Mouse (Mus musculus) kidney, embryonic 14.5 days (tissue): Measurements from ENCODE around the gene Vpreb3. TPM values are rescaled to one million over a fixed set of nuclear protein-coding genes. Genes with fewer than 3 reads are reported as not detected.

Experiments used
- ATAC-seq: fragments of 200-750 bp; cut with Nextera tagmentation; 2 replicates; pipeline ENCODE4 v1.8.0; 2017; ENCODE audit warnings: moderate number of reproducible peaks, mild to moderate bottlenecking, moderate TSS enrichment, moderate library complexity; ENCODE audit not compliant: low FRiP score, low TSS enrichment
- H3K27ac ChIP-seq: fragments of 300-500 bp; sonication (generic); 2 replicates; pipeline ENCODE4 v1.5.1; 2014; ENCODE audit warnings: low read depth, mild to moderate bottlenecking, low read length, moderate library complexity, mixed read lengths
- H3K27me3 ChIP-seq: fragments of 300-500 bp; sonication (generic); 2 replicates; pipeline ENCODE4 v1.6.1; 2014; ENCODE audit warnings: mild to moderate bottlenecking, low read length; ENCODE audit not compliant: control insufficient read depth, insufficient read depth
- H3K36me3 ChIP-seq: fragments of 300-500 bp; sonication (generic); 2 replicates; pipeline ENCODE4 v1.6.1; 2014; ENCODE audit warnings: low read length, mixed read lengths; ENCODE audit not compliant: control insufficient read depth, insufficient read depth
- H3K4me1 ChIP-seq: fragments of 300-500 bp; sonication (generic); 2 replicates; pipeline ENCODE4 v1.6.1; 2014; ENCODE audit warnings: low read length, mixed read lengths; ENCODE audit not compliant: control insufficient read depth, insufficient read depth
- H3K4me2 ChIP-seq: fragments of 300-500 bp; sonication (generic); replicated peaks from 2 replicates; pipeline ENCODE4 v1.6.1; 2014; ENCODE audit warnings: low read depth, mild to moderate bottlenecking, low read length
- H3K4me3 ChIP-seq: fragments of 300-500 bp; sonication (generic); 2 replicates; pipeline ENCODE4 v1.5.1; 2014; ENCODE audit warnings: mild to moderate bottlenecking, low read length
- H3K9ac ChIP-seq: fragments of 300-500 bp; sonication (generic); 2 replicates; pipeline ENCODE4 v1.6.1; 2014; ENCODE audit warnings: low read depth, mild to moderate bottlenecking, low read length, moderate library complexity
- H3K9me3 ChIP-seq: fragments of 300-500 bp; sonication (generic); 2 replicates; pipeline ENCODE4 v1.6.1; 2016; ENCODE audit warnings: low read length; ENCODE audit not compliant: control insufficient read depth
- WGBS: fragments of 180-500 bp; shearing (Covaris S2); extraction: QIAGEN DNeasy Blood & Tissue Kit; methylation state at CpG from one replicate; pipeline ENCODE4 v1.1.7; 2014; 5-methylcytosine and 5-hydroxymethylcytosine counted together
- polyA plus RNA-seq: library from polyadenylated mRNA; unstranded; fragments of >200 nt; fragmentation: Nextera tagmentation; extraction: Ambion mirVana; gene quantifications from 2 replicates; pipeline ENCODE4 v1.2.1, GENCODE M21; 2014

Vpreb3 gene
- polyA plus RNA-seq, 1 experiment from 2014 or later: 1.1 TPM

DNA sequence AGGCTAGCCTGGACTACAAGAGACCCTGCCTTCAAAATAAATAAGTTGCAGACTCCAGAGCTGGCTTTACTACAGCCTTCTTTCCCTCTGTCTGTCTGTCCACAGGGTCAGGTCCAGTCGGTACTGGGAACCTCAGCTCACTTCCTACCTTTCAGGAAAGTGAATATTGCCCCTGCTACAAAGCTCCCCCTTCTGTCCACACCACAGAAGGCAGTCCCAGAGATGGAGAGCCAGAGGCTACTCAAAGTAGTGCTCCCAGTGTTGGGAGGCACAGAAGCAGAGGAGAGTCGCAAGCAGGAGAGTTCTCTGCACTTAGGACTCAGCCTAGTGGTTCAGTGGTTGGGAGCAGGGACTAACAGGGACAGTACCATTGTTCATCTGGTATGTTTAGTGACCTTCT is 18.5 kb upstream of the Vpreb3 start:
- H3K27me3 ChIP-seq: no peaks in the 10 kb centered on the region
- no peak overlapping the region for H3K27ac ChIP-seq
- 59% methylated on average over 2 of the region's 2 CpGs for WGBS
- no peak overlapping the region for H3K9ac ChIP-seq
- no peaks in the 10 kb centered on the region for H3K9me3 ChIP-seq
- no peak overlapping the region for H3K4me2 ChIP-seq
- no peak for ATAC-seq
- H3K36me3 ChIP-seq: peaks cover 32% of the 10 kb centered on the region; the same call in 1 of the 2 replicates
- H3K4me1 ChIP-seq: peaks cover 12% of the 10 kb centered on the region
- no peak overlapping the region for H3K4me3 ChIP-seq

DNA sequence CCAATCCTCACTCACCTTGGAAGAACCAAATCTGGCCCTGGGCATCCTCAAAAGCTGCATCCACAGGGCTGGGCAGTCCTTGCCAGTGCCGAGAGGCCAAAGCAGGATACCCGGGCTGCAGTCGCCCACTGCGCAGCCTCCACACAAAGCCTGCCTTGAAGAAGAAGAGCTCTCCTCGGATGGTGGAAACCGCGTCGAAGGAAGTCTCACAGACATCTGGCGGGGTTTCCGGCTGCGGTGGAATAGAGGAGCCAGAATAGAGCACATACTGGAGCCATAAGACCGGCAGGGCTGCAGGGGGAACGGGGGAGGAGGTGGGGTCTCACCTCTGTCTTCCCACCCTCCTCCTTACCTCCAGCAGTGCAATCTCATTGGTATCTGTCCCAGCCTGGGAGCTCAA is 16.5 kb upstream of the Vpreb3 start:
- Histone ChIP-seq H3K36me3 (peaks cover 31% of the 10 kb centered on the region; the same call in 1 of the 2 replicates), H3K4me1 (peaks cover 18% of the 10 kb centered on the region)
- WGBS: 74% methylated on average over 13 of the region's 13 CpGs

GRCm38 (mm10) chr10:75930304-75930703 is 12.6 kb upstream of the Vpreb3 start:
- H3K4me1 ChIP-seq: peaks cover 23% of the 10 kb centered on the region
- 35% methylated on average over 6 of the region's 6 CpGs for WGBS
- peak overlapping the region; percentile 22; the same call in 1 of the 2 replicates for H3K4me2 ChIP-seq
- H3K27me3 ChIP-seq: no peaks in the 10 kb centered on the region
- H3K9me3 ChIP-seq: no peaks in the 10 kb centered on the region
- H3K36me3 ChIP-seq: peaks cover 13% of the 10 kb centered on the region; the same call in 1 of the 2 replicates
- no peak overlapping the region for H3K27ac ChIP-seq
- H3K9ac ChIP-seq: no peak overlapping the region
- H3K4me3 ChIP-seq: no peak overlapping the region
- no peak; the same call in 1 of the 2 replicates for ATAC-seq

More for the DNA sequence above, 16.5 kb upstream of the Vpreb3 start:
- H3K27ac ChIP-seq: no peak overlapping the region
- no peak overlapping the region for H3K9ac ChIP-seq
- no peak overlapping the region for H3K4me3 ChIP-seq
- H3K27me3 ChIP-seq: no peaks in the 10 kb centered on the region
- ATAC-seq: no peak
- no peak overlapping the region for H3K4me2 ChIP-seq
- H3K9me3 ChIP-seq: no peaks in the 10 kb centered on the region

GRCm38 (mm10) chr10:75931311-75931710 is 11.5 kb upstream of the Vpreb3 start:
- Histone ChIP-seq H3K4me1 (peaks cover 23% of the 10 kb centered on the region), H3K4me2 (peak overlapping the region; percentile 98), H3K36me3 (peaks cover 8% of the 10 kb centered on the region; the same call in 1 of the 2 replicates), H3K27me3 (no peaks in the 10 kb centered on the region), H3K9me3 (no peaks in the 10 kb centered on the region), H3K9ac (peak overlapping the region; percentile 90), H3K27ac (no peak overlapping the region), H3K4me3 (peak overlapping the region; percentile 64)
- no peak for ATAC-seq
- WGBS: 18% methylated on average over 7 of the region's 7 CpGs

DNA sequence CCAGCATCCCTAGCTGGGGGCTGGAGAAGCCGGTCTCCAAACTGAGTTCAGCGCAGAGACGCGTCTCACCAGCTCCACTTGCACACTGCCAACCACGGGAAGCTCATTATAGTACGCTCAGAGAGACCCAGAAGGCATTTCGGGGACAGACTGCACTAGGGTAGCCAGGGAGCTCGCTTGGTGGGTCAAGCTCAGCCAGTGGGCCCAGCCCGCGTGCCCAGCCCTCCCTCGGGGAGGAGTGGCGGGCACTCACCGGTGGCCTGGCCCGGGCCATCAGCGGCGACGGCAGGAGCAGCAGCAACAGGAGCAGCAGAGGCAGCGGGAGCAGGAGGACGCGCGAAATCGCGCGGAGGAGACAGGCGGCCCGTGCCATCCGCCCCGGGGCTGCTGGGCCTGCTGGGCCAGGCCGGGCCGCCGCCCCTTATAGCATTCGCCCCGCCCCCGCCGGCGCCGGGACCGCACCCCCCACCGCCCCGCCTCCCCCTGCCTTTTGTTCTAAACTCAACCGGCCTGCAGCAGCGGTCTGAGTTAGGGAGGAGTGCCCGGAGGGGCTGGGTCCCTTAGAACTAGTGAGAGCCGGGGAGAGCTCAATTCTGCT is 10.7 kb upstream of the Vpreb3 start:
- peak; percentile 72 for ATAC-seq
- Histone ChIP-seq H3K4me3 (peak overlapping the region; percentile 64), H3K9ac (peak overlapping the region; percentile 90), H3K27me3 (no peaks in the 10 kb centered on the region), H3K36me3 (peaks cover 4% of the 10 kb centered on the region; the same call in 1 of the 2 replicates), H3K27ac (no peak overlapping the region), H3K4me2 (peak overlapping the region; percentile 98), H3K4me1 (peaks cover 27% of the 10 kb centered on the region), H3K9me3 (no peaks in the 10 kb centered on the region)
- 2% methylated on average over 30 of the region's 44 CpGs for WGBS

- 30% methylated on average over 6 of the region's 6 CpGs for WGBS
- Histone ChIP-seq H3K36me3 (peaks cover under 1% of the 10 kb centered on the region; the same call in 1 of the 2 replicates), H3K9me3 (no peaks in the 10 kb centered on the region), H3K27me3 (no peaks in the 10 kb centered on the region), H3K4me2 (peak within 1 kb of the TSS; percentile 98), H3K9ac (peak within 1 kb of the TSS; percentile 90), H3K4me3 (peak within 1 kb of the TSS; percentile 64), H3K4me1 (peaks cover 29% of the 10 kb centered on the region), H3K27ac (no peak within 1 kb of the TSS)
- ATAC-seq: no peak
Measured at GRCm38 (mm10) chr10:75932891-75933290, 10.0 kb upstream of the Vpreb3 start, which contains the start of gene Chchd10. Chchd10 (plus strand) TSS chr10:75933130.

GRCm38 (mm10) chr10:75934991-75935390 is 7.9 kb upstream of the Vpreb3 start:
- Histone ChIP-seq H3K27me3 (no peaks in the 10 kb centered on the region), H3K4me2 (peak overlapping the region; percentile 61), H3K27ac (no peak overlapping the region), H3K9ac (0 out of 2 replicates have a peak overlapping the region, but pooled peaks have one; percentile 61), H3K4me3 (no peak overlapping the region; the same call in 1 of the 2 replicates), H3K4me1 (peaks cover 29% of the 10 kb centered on the region), H3K9me3 (no peaks in the 10 kb centered on the region), H3K36me3 (no peaks in the 10 kb centered on the region)
- WGBS: 92% methylated on average over 1 of the region's 1 CpGs
- no peak for ATAC-seq

GRCm38 (mm10) chr10:75935680-75936541 is 6.9 kb upstream of the Vpreb3 start, which contains the start of gene Mmp11:
Mmp11 (minus strand) TSS chr10:75936496.
- ATAC-seq: peak; percentile 73
- H3K4me1 ChIP-seq: peaks cover 22% of the 10 kb centered on the region
- H3K4me3 ChIP-seq: peak within 1 kb of the TSS; percentile 55
- no peaks in the 10 kb centered on the region for H3K36me3 ChIP-seq
- no peaks in the 10 kb centered on the region for H3K9me3 ChIP-seq
- no peaks in the 10 kb centered on the region for H3K27me3 ChIP-seq
- H3K4me2 ChIP-seq: peak within 1 kb of the TSS; percentile 61
- WGBS: under 1% methylated on average over 51 of the region's 51 CpGs
- H3K9ac ChIP-seq: peak within 1 kb of the TSS; percentile 61
- H3K27ac ChIP-seq: peak within 1 kb of the TSS; percentile 2; the same call in 1 of the 2 replicates
